Mouse (Mus musculus) brain, embryonic 14.5 days (tissue): Measurements from ENCODE around the gene Cracr2a. TPM values are rescaled to one million over a fixed set of nuclear protein-coding genes. Genes with fewer than 3 reads are reported as not detected.

Source experiments
- DNase-seq: peaks from one replicate; pipeline ENCODE4 v3.0.0-alpha.2; 2011; ENCODE audit warnings: low read depth
- CTCF ChIP-seq: fragments of 200-500 bp; IDR thresholded peaks from 2 replicates; pipeline ENCODE4 v1.5.1; 2012; ENCODE audit warnings: inconsistent platforms, mild to moderate bottlenecking, moderate library complexity, borderline replicate concordance; ENCODE audit not compliant: insufficient read depth, insufficient read length; ENCODE audit errors: extremely low read depth
- POLR2A ChIP-seq: fragments of 200-500 bp; IDR thresholded peaks from 2 replicates; pipeline ENCODE4 v1.6.1; 2012; ENCODE audit warnings: mild to moderate bottlenecking, inconsistent platforms, borderline replicate concordance; ENCODE audit not compliant: poor library complexity, insufficient read depth, insufficient read length, severe bottlenecking; ENCODE audit errors: extremely low read depth
- polyA plus RNA-seq: library from polyadenylated mRNA; depleted of rRNA; stranded (reverse); fragments of >200 nt; gene quantifications from 2 replicates; pipeline ENCODE4 v1.2.3, GENCODE M21; 2012

The Cracr2a gene
- polyA plus RNA-seq, 1 experiment: 0.29 TPM

DNA sequence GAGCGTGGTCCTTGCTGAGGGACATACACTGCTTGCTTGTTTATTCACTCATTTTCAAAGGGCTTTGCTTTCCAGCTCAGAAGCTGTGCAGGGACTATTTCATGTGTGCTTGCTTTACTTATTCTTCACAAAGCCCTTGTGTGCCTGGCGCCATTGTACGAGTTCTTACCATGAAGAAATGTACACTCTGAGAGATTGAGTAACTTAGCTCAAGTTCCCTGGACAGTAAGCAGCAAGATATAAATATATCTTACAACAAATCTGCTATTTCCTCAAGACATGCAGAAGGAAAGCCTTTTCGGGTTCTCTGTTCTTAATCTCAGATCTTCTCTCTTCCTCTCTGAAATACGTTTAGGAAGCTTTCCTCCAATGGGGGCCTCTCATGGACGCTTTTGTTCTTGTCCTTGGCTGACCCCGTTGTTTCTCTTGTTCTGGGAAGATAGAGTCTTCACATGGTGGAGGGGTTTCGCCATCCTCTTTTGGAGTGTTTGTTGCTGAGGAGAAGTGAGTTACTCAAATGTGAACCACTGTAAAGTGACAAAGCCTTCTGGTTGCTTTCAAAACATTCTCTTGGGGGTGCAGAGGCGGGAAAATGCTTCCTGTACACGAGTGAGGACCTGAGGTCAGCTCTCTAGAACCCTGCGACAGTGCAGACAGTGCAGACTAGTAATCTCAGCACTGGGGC, 12.8 kb downstream of the Cracr2a start:
- TF ChIP-seq POLR2A: no peak
- TF ChIP-seq CTCF: no peak
- no peak for DNase-seq

DNA sequence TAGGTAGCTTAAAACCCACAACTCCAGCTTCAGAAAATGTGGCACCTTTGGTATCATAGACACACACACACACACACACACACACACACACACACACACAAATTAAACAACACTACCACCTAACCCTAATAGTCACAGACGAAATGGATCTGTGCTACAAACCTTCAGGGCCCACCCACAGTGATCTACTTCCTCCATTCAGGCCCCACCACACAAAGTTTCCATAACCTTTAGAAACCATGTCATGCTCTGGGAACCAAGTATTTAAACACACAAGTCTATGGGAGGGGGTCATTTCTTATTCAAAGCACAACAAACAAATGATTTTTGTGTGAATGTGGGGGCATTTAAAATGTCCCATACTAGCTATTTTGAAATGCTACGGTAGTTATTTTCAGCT, 14.1 kb downstream of the Cracr2a start:
- DNase-seq: no peak
- no peak for TF ChIP-seq CTCF

DNA sequence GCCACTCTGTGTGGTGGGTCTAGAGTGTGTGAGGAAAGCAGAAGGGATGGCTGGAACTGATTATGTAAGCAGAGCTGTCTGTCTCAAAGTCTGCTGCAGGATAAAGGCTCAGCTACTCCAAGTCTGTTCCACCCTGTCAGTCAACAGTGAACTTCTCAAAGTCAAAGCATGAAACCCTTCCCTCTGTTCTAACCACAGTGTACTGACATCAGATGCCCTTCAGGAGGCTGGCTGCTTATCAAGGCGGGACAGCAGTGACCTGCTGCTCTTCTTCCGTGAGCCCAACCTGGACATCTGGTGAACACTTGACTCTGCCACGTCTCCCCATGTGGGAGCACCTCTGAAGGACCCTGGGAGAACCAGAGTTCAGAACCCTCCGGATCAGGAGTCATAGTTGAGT, 16.6 kb downstream of the Cracr2a start:
- no peak for TF ChIP-seq POLR2A
- no peak for TF ChIP-seq CTCF
- DNase-seq: no peak

DNA sequence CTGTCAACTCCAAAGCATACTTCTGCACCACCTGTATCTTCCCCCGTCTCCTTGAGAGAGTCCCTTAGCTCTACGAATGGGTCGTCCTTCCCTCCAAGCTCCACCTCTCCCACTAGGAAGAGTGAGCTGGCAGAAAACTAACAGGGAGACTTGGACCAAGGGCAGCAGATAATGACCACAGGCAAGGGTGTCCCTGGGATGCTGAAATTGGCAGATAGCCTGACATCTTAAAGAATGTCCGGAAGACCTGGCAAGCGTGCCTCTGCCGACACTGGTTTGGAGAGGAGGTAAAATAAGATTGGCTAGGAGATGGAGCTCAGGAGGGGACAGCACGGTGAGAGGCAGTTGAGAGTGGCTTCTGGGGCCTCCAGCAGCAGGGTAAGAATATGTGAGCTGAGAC, 17.2 kb downstream of the Cracr2a start:
- no peak for DNase-seq
- TF ChIP-seq CTCF (no peak), POLR2A (no peak)

DNA sequence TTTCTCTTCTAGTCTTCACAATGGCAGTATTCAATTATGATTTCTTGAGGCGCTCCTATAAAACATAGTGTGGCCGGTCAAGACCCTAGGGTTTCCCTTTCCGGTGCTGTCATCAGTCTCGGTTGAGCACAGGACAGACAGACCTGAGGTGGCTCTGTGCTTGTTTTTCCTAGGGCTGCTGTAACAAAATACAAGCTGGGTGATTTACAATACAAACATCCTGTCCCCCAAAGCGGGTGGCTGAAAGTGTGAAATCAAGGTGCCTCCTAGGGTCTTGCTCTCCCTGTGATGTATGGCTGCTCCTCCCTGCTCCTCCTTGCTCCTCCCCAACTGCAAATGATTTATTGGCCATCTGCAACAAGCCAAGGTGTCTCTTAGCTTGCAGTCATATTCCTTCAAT, 17.7 kb downstream of the Cracr2a start:
- no peak for TF ChIP-seq POLR2A
- no peak for TF ChIP-seq CTCF

DNA sequence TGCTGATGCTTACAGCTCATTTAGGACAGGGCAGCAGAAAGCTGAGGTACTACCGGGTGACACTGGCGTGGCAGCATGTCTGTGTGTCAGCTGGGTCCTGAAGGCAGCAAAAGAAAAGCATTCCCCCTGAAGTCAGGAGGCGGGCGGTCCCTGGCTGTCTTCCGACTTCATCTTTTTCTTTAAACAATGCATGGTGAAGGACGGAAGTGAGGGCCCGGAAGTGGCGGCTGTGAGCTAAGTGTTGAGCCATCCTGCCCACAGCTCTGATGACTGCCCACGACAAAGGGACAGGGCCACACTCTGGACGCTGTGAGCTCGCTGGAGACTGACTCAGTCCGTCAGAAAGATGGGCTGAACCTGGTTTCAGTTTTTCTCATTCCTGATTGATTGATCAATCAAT, 20.8 kb downstream of the Cracr2a start:
- no peak for TF ChIP-seq CTCF
- no peak for TF ChIP-seq POLR2A
- no peak for DNase-seq

More for the DNA sequence above, 17.7 kb downstream of the Cracr2a start:
- no peak for DNase-seq

DNA sequence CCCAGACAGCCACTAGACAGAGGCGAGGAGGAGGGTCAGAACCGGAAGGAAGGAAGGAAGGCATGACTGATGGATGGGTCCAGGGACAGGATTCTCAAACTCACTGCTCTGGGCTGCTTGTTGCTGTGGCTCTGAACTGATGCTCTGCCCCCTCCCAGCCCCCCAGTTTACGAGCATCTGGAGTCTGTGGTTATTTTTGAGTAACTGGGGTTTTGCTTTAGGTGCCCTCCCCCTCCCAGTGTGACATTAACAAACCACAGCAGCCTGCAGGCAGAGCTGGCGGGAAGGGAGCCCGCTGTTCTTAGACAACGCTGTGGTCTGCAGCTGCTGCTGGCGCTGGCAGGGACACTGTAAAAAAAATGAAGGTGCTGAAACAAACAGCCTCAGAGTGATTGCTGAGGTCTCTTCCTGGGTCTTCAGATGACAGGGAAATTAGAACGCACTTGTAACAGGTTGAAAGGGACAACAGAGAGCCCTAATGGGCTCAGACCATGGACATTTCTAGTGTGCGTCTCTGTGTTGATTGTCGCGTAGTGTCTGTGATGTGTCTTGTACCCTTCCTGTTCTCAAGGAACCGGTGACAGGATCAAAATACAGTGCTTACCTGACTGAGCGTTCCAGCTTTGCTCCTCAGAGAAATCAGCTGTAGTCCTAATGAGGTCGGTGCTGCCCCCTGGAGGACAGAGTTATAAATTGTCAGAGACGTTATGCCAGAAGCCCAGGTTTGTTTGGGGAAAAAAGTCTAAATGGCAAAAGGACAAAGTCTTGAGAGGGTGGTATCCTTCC, 21.4 kb downstream of the Cracr2a start:
- DNase-seq: peak; percentile 85
- TF ChIP-seq POLR2A (no peak), CTCF (peak; percentile 72; the same call in 1 of the 2 replicates)

DNA sequence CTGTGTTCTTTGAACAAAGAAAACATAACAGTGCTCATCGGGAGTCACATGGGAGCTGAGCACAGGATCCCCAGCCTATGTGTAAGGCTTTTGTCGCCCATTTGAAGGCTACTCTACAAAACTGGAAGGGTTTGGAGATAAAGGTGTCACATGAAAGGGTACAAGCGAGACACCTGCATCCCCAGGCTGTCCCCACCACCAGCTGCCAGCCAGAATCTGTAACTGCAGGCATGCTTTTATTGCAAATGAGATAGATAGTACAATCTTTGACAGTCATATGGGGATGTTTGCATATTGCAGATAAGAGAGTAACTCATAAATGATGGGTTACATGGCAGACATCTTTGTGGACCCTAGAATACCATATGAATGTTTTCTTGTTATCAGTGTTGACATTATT, 30.3 kb downstream of the Cracr2a start:
- TF ChIP-seq CTCF (no peak), POLR2A (no peak)

DNA sequence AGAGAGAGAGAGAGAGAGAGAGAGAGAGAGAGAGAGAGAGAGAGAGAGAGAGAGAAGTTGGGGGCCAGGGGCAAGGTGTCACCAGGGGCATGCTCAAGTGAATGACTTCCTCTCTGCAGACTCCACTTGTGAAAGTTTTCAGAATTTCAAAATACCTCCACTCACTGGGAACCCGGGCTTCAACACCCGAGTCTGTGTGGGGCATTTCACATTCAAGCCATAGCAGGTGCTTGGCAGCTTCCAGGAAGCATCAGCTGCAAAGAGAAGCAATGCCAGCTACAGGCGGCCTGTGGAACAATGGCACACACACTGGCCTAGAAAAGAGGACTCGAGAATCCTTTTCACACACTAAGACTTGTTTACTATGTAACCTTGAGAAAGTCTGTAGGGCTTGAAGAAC, 32.3 kb downstream of the Cracr2a start:
- DNase-seq: peak; percentile 73

More for the DNA sequence above, 30.3 kb downstream of the Cracr2a start:
- DNase-seq: no peak

DNA sequence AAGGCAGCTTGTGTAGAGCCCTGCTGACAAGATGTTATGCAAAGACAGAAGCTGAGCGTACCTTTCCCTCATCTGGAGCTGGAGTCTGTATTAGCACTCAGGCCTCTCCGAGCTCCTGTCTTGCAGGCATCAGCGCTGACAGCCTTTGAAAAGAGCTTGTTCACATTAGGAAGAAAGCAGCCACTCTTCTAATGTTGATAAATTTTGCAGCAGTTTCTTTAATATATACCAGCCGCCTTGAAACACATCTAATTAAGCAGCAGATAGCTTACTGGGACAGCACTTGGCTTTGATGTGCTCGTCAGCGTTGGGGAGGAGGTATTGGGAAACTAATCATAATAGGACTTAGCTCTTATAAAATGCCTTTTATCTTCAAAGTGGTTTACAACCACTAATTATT, 38.1 kb downstream of the Cracr2a start:
- peak; percentile 73 for DNase-seq
- TF ChIP-seq CTCF (no peak), POLR2A (no peak)

More for the DNA sequence above, 32.3 kb downstream of the Cracr2a start:
- TF ChIP-seq CTCF (no peak), POLR2A (no peak)

DNA sequence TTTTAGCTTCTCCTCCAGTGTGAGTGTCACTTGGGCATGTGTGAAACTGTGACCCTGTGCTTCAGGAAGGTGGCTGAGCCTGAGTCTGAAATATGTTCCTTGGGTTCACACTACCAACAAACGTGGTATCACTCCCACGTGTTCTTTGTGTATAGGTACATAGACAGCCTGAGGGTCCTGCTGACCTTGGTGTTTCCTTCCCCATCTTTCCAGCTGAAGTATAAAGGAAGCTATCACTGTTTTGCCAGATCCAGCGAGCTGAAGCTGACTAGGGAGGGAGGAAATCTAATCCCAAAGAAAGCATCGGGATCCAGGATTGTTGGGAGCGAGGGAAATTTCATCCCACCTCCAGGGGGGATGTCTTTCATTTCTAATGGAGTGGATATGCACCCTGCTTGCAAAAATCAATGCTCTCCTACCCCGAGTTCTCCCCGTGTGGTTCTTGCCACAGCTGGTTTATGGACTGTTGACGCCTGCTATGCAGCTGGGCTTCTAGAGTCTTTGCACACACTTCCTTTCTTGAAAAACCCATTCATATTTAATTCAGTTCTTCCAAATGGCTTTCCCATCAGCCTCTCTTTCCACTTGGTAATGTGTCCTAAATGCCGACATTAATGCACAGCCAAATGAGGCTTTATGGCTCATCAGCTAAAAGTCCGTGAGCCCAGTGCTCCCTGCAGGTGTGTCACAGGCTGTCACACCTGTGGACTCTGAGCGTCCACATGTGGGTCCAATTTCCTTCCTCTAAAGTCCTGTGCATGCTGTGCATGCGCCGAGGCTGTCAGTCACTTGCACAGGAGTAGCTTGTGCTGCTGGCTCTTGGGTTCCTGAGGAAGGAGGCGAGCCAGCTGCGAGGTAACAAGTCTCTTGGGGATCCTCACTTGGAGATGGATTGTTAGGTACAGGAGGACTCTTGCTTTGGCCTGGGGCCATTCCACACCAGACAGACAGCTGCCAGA, 44.2 kb downstream of the Cracr2a start:
- peak; percentile 54 for DNase-seq
- no peak for TF ChIP-seq POLR2A
- no peak for TF ChIP-seq CTCF
